Mouse (Mus musculus): ENCODE measurements around the gene Mettl14. TPM values are rescaled to one million over a fixed set of nuclear protein-coding genes. Genes with fewer than 3 reads are reported as not detected.

Gene Mettl14
- polyA plus RNA-seq, 1 experiment from 2014 or later = 28.9 TPM

GRCm38 (mm10) chr3:123322147-123322546 lies 63.8 kb downstream of the Mettl14 start:
- CTCF ChIA-PET = interaction anchor here (0.8 to 6.4 kb wide), 16 partner anchors 9 to 163 kb away, joined by 3 to 69 read pairs (median 5); partner anchors contain the start of gene Synpo2
- no peaks in the 10 kb centered on the region for H3K27me3 ChIP-seq
- DNase-seq (ENCODE audit: low read depth, low spot score) (no peak), ATAC-seq (peak; percentile 52)
- TF ChIP-seq CTCF (IDR thresholded peaks at IDR 0.05) = peak; percentile 68
- in situ Hi-C loops (cut with MboI; ENCODE audit: low pct_unique_long_range_greater_than_20kb) = loop anchor here (5.0 kb wide), 1 partner anchor 160 kb away; no protein-coding TSS in a partner anchor
- POLR2A ChIA-PET = interaction anchor here (1.2 kb wide), 1 partner anchor 29 kb away, joined by 3 read pairs; no protein-coding TSS in a partner anchor

GRCm38 (mm10) chr3:123321612-123322011 lies 64.3 kb downstream of the Mettl14 start:
- TF ChIP-seq CTCF (IDR thresholded peaks at IDR 0.05) = no peak
- no peaks in the 10 kb centered on the region for H3K27me3 ChIP-seq
- ATAC-seq = no peak
- ChIA-PET CTCF (interaction anchor here (0.8 to 6.4 kb wide), 17 partner anchors 8 to 162 kb away, joined by 3 to 69 read pairs (median 5); partner anchors contain the start of gene Synpo2), POLR2A (interaction anchor here (1.2 kb wide), 1 partner anchor 30 kb away, joined by 3 read pairs; no protein-coding TSS in a partner anchor)
- no peak for DNase-seq (ENCODE audit: low read depth, low spot score)
- in situ Hi-C loops (cut with MboI; ENCODE audit: low pct_unique_long_range_greater_than_20kb) = loop anchor here (5.0 kb wide), 1 partner anchor 159 kb away; no protein-coding TSS in a partner anchor

GRCm38 (mm10) chr3:123320341-123320740 lies 65.6 kb downstream of the Mettl14 start:
- TF ChIP-seq CTCF (IDR thresholded peaks at IDR 0.05) = no peak
- no peaks in the 10 kb centered on the region for H3K27me3 ChIP-seq
- ATAC-seq = no peak
- POLR2A ChIA-PET = no interaction called here
- no peak for DNase-seq (ENCODE audit: low read depth, low spot score)
- in situ Hi-C loops (cut with MboI; ENCODE audit: low pct_unique_long_range_greater_than_20kb) = loop anchor here (5.0 kb wide), 1 partner anchor 158 kb away; no protein-coding TSS in a partner anchor
- CTCF ChIA-PET = interaction anchor here (0.7 to 4.7 kb wide), 7 partner anchors 9 to 151 kb away, joined by 3 to 18 read pairs (median 4); partner anchors contain the start of gene Synpo2

Other genes with a start within 250 kb of the Mettl14 start
- 0.83 TPM for gene Synpo2, start 150.0 kb downstream of the Mettl14 start, polyA plus RNA-seq (2021)
- 36.2 TPM for gene Sec24d, start 118.7 kb downstream of the Mettl14 start, polyA plus RNA-seq (2021)
- 0.06 TPM for gene Prss12, start 60.8 kb upstream of the Mettl14 start, polyA plus RNA-seq (2021)